Mouse (Mus musculus) ovary, adult 18-20 months (tissue): ENCODE data around the gene Aym1.
"Not testable (repeated sequence)": the region's sequence is repeated elsewhere in the genome, so short reads cannot be mapped to it uniquely, and the experiment has no call there.

Experiments used
- DNase-seq: peaks from one replicate; pipeline ENCODE4 v3.0.0; 2022; ENCODE audit warnings: low spot score, mixed read lengths

Gene Aym1

DNA sequence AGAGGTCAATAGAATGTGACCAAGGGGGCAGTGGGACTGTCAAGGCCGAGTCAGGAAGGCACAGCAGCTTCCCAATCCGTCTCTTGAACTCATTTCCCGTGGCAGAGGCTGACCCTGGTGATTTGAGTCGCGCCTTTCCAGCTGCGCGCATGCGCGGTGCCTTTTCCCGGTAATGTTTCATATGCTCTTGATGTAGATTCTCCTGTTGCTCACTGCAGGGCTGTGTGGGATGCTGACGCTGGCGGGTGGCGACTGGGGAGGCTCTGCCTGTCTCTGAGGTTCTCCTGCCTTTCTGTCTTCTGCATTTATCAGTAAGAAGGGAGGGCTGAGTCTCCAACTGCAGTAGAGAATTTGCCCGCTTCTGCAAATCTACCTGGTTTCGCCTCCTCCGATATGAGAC, 2.8 kb upstream of the Aym1 start:
- DNase-seq: no peak

DNA sequence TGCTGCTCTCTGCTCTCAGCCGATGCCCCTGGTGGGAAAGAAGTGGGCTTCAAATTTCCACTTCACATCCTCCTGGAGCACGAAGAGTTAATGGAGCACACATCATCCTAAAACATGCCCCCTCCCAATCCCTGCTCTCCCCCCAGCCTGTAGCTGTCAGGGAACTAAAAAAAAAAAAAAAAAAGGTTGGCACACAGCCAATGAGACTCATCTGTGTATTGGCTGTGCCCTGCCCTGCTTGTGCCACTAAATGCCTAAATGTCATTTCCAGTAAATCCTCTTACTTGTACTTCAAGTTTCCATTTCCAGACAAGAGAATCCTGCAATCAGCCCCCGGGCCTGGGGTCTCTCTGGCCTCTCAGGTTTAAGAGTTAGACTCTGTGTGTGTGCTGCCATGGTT, 562 bp downstream of the Aym1 start:
- DNase-seq: no peak

GRCm38 (mm10) chr5:113358833-113359232, 1.7 kb downstream of the Aym1 start:
- no peak for DNase-seq

DNA sequence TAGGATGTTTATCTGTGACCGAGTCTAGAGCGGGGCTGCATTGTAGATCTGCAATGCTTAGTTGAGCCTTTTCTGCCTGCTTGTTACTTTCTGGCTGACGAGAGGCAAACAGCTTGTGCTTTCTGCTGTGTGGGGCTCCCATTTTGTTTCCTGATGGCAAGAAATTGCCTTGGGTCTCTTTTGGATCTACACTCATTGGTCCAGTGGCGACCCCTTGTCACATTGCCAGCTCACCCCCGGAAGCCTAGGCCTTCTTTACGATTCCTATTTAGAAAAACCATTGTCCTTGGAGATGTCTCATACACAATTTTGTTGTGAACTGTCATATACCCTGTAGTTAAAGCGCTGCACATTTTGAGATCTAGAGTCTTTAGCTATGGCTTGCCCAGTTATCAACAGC, 4.2 kb downstream of the Aym1 start:
- no peak for DNase-seq

- DNase-seq: no peak
Measured at GRCm38 (mm10) chr5:113362258-113362996, 5.3 kb downstream of the Aym1 start.

- DNase-seq: no peak
Measured at GRCm38 (mm10) chr5:113363177-113363576, 6.1 kb downstream of the Aym1 start.

GRCm38 (mm10) chr5:113365921-113366320, 8.8 kb downstream of the Aym1 start:
- no peak for DNase-seq

GRCm38 (mm10) chr5:113367726-113368125, 10.6 kb downstream of the Aym1 start:
- DNase-seq: not testable (repeated sequence)

- DNase-seq: no peak
Measured at GRCm38 (mm10) chr5:113369262-113369868, 12.3 kb downstream of the Aym1 start.

- DNase-seq: no peak
Measured at GRCm38 (mm10) chr5:113372449-113372848, 15.4 kb downstream of the Aym1 start.

GRCm38 (mm10) chr5:113372995-113373950, 16.2 kb downstream of the Aym1 start:
- no peak for DNase-seq

GRCm38 (mm10) chr5:113374290-113374689, 17.2 kb downstream of the Aym1 start:
- DNase-seq: no peak

- DNase-seq: no peak
Measured at GRCm38 (mm10) chr5:113375783-113376182, 18.7 kb downstream of the Aym1 start.

GRCm38 (mm10) chr5:113376292-113376691, 19.2 kb downstream of the Aym1 start:
- no peak for DNase-seq

GRCm38 (mm10) chr5:113379416-113379815, 22.3 kb downstream of the Aym1 start:
- no peak for DNase-seq

DNA sequence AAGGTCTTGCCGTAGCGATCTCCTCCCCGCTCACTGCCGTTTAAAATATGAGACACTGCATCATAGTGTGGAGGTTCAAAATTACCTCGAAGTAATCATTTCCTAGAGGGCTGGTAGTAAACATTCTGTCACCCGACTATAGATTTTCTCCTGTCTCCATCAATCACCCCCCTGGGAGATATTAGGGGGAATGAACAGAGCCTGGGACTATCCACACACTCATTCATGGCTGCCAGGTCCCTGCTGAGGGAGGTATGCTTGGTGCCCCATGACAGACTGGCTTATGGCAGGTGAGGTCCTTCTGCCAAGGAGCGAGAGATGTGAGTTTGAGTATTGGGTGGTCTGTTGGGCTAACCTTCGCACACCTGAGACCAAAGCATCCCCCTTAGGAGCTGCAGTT, 23.5 kb downstream of the Aym1 start:
- DNase-seq: no peak

DNA sequence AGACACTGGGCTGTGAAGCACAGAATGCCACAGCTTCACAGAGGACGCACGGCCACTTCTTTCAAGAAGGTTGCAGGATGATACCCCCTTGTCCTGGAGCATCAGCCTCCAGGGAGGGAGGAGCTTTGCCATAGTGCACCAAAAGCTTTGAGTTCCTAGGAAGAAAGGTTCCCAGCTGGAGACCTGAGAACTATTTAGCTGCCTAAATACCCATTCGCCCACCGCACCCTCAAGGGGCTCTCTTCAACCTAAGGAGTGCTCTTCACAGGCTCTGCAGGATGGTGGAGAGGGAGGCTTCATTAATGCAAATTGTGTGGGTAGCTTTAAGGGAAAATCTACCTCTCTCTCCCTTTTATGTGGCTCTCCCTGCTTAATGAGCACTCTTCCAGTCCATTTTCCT, 25.5 kb downstream of the Aym1 start:
- DNase-seq: no peak

GRCm38 (mm10) chr5:113393766-113394165, 36.7 kb downstream of the Aym1 start:
- DNase-seq: no peak

GRCm38 (mm10) chr5:113396286-113396934, 39.3 kb downstream of the Aym1 start:
- DNase-seq: no peak

- no peak for DNase-seq
Measured at GRCm38 (mm10) chr5:113397443-113398317, 40.6 kb downstream of the Aym1 start.

DNA sequence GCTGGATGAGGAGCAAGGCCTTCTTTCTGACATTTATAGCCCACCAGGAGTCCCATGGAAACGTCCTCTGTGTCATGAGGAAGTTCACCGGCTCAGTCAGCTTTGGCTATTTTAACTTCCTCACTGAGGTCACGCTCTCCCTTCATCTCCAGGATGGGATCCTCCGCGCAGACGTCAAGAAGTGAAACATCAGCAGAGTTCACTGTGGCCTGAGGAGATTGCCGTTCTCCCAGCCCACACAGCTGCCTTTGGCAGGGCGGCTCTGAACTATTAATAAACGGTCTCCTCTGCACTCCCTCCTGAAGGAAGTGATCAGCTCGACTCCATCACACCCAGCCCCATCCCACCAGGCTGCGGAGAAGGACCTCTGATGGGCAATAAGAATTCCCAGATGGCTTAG, 45.6 kb downstream of the Aym1 start:
- DNase-seq: no peak
